Comparison of ENCODE assay signal across 14 mouse cellular contexts in genomic region chr1:74005020-74005419, GRCm38 (mm10).
A peak's percentile ranks its signal among the peaks of the same experiment; 100 is the strongest.
DNase-seq lines count a peak whose midpoint lies in the region; ATAC-seq lines count a peak whose summit lies in the region.
"Had no signal": no experiment of that assay in that cellular context is flagged by ENCODE, and none has a peak within 500 bp of the region (broad histone marks: within the 10 kb centered on the region; RNA-seq: fewer than 3 reads in every experiment).

No protein-coding gene starts in this region.

- peak overlapping the region; percentile 34; the same call in 1 of the 2 replicates for H3K9ac ChIP-seq in heart, embryonic 14.5 days (ENCODE audit: low read length)
- H3K9ac ChIP-seq in lung, embryonic 15.5 days: no peak overlapping the region
- H3K9ac ChIP-seq: hindbrain, embryonic 13.5 days; neural tube, embryonic 13.5 days had no signal

- no peak overlapping the region for H3K4me2 ChIP-seq in heart, embryonic 14.5 days (ENCODE audit: low read length)
- no peak overlapping the region for H3K4me2 ChIP-seq in lung, embryonic 15.5 days
- H3K4me2 ChIP-seq: hindbrain, embryonic 13.5 days; neural tube, embryonic 13.5 days had no signal

- no peak for ATAC-seq in heart, embryonic 14.5 days (ENCODE audit: insufficient number of reproducible peaks, insufficient read depth, low FRiP score, low read depth)
- ATAC-seq in lung, embryonic 15.5 days (ENCODE audit: borderline replicate concordance, extremely low read depth, low FRiP score, low TSS enrichment): no peak
- no peak for ATAC-seq in monocyte, adult 5-6 weeks (replicated peaks; ENCODE audit: insufficient number of reproducible peaks, low FRiP score, low TSS enrichment, poor library complexity, severe bottlenecking)
- ATAC-seq: forebrain, embryonic 14.5 days; Patski had no signal

- peaks cover 89 to 98% of the 10 kb centered on the region in 2 experiments for H3K4me1 ChIP-seq in heart, embryonic 14.5 days (ENCODE audit: control insufficient read depth in 2 of 2, insufficient read depth in 2 of 2, low read length in 2 of 2)
- H3K4me1 ChIP-seq in lung, embryonic 15.5 days: peaks cover 95% of the 10 kb centered on the region

- H3K27me3 ChIP-seq in heart, embryonic 14.5 days (ENCODE audit: control insufficient read depth, insufficient read depth, low read length): no peaks in the 10 kb centered on the region
- H3K27me3 ChIP-seq in lung, embryonic 15.5 days: no peaks in the 10 kb centered on the region
- H3K27me3 ChIP-seq: hindbrain, embryonic 13.5 days; neural tube, embryonic 13.5 days; Patski had no signal

- peak; percentile 46 to 50 for DNase-seq in gastrocnemius, adult 8-10 months (ENCODE audit: low spot score in 2 of 2)
- DNase-seq in gastrocnemius, postnatal 14 days: no peak
- peak; percentile 89 for DNase-seq in adrenal gland, adult 2 months
- DNase-seq in right cerebral cortex, postnatal 36 days (ENCODE audit: low spot score in 2 of 2): no peak
- no peak for DNase-seq in urinary bladder, postnatal 14 days (ENCODE audit: low spot score)
- DNase-seq: right cerebral cortex, postnatal 25 days had no signal

- peaks cover 12% of the 10 kb centered on the region for H3K36me3 ChIP-seq in heart, embryonic 14.5 days (ENCODE audit: control insufficient read depth, insufficient read depth, low read length)
- H3K36me3 ChIP-seq in lung, embryonic 15.5 days: peaks cover 4% of the 10 kb centered on the region; the same call in 1 of the 2 replicates
- H3K36me3 ChIP-seq: hindbrain, embryonic 13.5 days; neural tube, embryonic 13.5 days had no signal

- no peaks in the 10 kb centered on the region for H3K9me3 ChIP-seq in heart, embryonic 14.5 days (ENCODE audit: control insufficient read depth, low read length)
- H3K9me3 ChIP-seq in lung, embryonic 15.5 days: no peaks in the 10 kb centered on the region
- H3K9me3 ChIP-seq: hindbrain, embryonic 13.5 days; neural tube, embryonic 13.5 days had no signal

- H3K27ac ChIP-seq in heart, embryonic 14.5 days (replicated peaks in 1 of 2; ENCODE audit: control insufficient read depth in 1 of 2, insufficient read depth in 1 of 2, low read depth in 2 of 2, low read length in 2 of 2): peak overlapping the region in 1 of 2 experiments; percentile 55; a peak in 2 of 4 replicates
- H3K27ac ChIP-seq in lung, embryonic 15.5 days: 0 out of 2 replicates have a peak overlapping the region, but pooled peaks have one; percentile 42
- H3K27ac ChIP-seq: hindbrain, embryonic 13.5 days; neural tube, embryonic 13.5 days; stomach, postnatal 0 days had no signal

- no peak overlapping the region for H3K4me3 ChIP-seq in heart, embryonic 14.5 days (ENCODE audit: control insufficient read depth in 1 of 2, insufficient read depth in 1 of 2, low read depth in 1 of 2, low read length in 2 of 2)
- H3K4me3 ChIP-seq in lung, embryonic 15.5 days: no peak overlapping the region
- H3K4me3 ChIP-seq: hindbrain, embryonic 13.5 days; neural tube, embryonic 13.5 days had no signal

- WGBS in heart, embryonic 14.5 days: 44% methylated on average over 3 of the region's 3 CpGs
- WGBS in lung, embryonic 15.5 days: 54% methylated on average over 3 of the region's 3 CpGs

- intact Hi-C loops in gastrocnemius, postnatal 14 days (cut with DNase I; ENCODE audit: low total_unique reads): no loop called here

Comparison
In these comparisons a context has a peak if more than half of its experiments do, and no peak if none do; other contexts are left out.
1. DNase-seq: peak in gastrocnemius, adult 8-10 months (2 of 2) and adrenal gland, adult 2 months (single experiment); none in gastrocnemius, postnatal 14 days (single experiment), right cerebral cortex, postnatal 36 days (0 of 2) and urinary bladder, postnatal 14 days (single experiment).